Mouse (Mus musculus): ENCODE results near the gene Trub1. TPM values are rescaled to one million over a fixed set of nuclear protein-coding genes. Genes with fewer than 3 reads are reported as not detected.
A peak's percentile ranks its signal among the peaks of the same experiment; 100 is the strongest.

The Trub1 gene
- 10 to 100 TPM; 18.4 to 23.6 (median 19.3) TPM for total RNA-seq (2022)

DNA sequence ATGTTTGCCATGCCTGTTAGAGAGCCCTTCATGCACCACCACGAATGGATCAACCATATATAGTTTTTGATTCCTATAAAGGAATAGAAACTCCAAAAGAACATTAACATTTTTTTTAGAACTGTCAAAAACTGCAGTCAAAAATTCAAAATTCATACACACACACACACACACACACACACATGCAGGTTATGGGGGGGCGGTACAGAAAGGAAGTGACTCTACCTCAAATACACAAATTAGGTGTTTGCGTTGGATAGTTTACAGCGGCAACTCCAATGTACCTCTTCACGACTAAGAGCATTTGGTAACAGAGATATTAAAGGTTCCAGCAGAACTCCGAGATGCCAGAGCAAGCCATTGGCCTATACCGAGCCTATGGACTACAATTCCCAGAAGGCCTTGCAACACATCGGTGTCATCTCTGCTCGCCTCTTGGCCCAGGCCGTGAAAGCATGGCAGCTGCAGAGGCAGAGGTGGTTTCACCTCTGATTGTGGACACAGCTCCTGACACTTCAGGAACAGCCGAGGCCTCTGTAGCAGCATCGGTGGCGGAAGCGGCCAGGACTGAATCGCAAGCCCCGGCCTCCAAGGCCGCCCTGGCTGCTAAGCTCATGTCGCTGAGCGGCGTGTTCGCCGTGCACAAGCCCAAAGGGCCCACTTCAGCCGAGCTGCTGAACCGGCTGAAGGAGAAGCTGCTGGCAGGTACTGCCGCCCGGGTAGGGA is at the start of gene Trub1:
Trub1 (plus strand) TSS at position 421 of the 726 bp plus-strand sequence.
- DNase-seq (ENCODE audit: low spot score in 2 of 2): peak; percentile 69 to 81

DNA sequence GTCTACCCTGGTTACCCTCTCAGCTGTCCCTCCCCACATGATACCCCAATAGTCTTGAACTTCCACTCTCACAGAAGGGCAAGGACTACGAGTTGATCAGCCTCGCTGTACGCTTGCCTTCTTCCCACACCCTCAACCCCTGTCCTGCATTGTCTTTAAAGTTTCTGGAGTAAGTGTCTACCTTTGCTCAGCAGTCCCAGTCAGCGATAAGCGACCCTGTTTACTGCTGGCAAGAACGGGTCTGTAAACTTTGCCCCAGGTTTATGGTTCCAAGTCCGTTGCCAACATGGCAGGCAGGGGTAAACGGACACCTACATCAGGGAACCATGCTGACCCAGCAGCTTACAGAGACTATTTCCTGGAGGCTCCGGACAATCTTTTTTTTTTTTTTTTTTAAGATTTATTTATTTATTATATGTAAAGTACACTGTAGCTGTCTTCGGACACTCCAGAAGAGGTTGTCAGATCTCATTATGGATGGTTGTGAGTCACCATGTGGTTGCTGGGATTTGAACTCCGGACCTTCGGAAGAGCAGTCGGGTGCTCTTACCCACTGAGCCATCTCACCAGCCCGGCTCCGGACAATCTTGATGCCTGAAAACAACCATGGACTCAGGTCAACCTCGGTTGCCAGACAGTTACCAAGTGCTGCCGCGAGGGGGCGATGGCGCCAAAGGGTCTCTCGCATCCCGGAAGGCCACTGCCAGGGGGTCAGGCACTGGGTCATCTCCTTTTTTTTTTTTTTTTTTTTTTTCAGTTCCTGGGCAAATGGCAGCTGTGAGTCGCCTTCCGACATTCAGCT is 48.8 kb upstream of the Trub1 start:
- DNase-seq (ENCODE audit: low spot score in 2 of 2): peak in 1 of 2 experiments; percentile 64

DNA sequence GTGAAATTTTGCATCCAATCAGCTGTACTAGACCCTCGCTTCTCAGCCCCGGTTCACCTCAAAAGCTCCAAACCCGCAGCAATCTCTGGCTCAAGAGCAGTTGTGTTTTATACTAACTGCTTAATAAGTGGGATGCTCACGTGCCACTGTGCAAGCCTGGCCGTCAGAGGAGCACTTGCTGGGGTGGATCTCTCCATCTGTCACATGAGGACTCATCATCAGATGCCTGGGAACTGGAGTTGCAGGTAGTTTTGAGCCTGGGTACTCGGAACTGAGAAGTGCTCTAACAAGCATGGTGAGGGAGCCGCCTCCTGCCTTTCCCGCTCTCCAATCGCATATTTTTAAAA is 48.2 kb upstream of the Trub1 start:
- DNase-seq (ENCODE audit: low spot score in 2 of 2): peak in 1 of 2 experiments; percentile 13

DNA sequence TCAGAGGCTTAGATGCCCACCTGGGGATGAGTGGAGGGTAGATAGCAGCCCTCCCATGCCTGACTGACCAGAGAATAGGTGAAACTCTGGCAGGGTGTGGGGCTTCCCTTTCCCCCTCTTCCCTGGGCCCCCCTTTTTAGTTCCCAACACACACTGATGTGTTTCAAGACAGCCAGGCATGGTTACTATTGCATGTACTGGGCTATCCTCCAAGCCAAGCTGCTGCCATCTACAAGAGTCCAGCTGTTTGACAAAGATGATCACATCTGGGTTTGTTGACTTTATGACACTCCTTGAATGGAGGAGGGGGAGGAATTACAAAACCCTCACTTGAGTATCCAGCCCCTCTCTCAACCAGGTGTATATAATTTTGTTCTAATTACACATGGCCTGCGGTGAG is 44.8 kb upstream of the Trub1 start:
- DNase-seq (ENCODE audit: low spot score in 2 of 2): no peak

DNA sequence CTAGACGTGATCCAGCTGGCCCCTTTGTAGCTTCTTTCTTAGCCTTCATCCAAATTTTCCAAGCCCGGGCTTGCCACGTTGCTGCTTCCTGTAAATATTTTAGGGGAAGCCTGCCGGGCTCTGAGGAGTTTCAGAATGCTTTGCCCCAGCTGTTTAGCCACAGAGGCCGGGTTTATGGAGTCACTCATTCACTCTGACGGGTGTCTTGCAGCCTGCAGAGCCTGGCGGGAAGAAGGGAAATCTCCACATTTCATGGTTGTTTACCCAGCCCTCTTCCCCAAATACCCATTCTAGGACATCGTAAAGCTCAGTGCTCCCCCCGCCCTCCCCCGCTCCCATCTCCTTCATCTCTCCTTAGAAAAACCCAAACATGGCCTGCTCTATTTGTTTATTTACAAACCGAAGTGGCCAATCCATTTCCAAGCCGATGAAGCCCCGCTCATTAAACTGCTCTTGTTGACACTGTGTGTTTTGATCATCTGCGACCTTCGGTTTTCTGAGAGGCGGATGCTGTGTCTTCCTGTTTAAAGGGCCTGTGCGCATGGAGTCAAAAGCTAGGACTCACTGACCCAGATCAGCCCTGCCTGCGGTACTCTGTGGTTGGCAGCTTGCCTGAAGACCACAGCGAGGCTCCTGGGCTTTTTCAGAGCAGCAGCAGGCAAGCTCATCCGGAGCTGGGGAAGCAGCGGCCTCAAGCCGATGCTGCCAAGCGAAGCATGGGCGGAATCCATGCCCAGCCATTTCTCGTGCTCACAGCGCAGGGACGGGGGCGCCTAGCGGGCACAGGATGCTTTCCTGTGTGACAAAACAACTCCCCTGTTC is 41.1 kb upstream of the Trub1 start:
- no peak for DNase-seq (ENCODE audit: low spot score in 2 of 2)

DNA sequence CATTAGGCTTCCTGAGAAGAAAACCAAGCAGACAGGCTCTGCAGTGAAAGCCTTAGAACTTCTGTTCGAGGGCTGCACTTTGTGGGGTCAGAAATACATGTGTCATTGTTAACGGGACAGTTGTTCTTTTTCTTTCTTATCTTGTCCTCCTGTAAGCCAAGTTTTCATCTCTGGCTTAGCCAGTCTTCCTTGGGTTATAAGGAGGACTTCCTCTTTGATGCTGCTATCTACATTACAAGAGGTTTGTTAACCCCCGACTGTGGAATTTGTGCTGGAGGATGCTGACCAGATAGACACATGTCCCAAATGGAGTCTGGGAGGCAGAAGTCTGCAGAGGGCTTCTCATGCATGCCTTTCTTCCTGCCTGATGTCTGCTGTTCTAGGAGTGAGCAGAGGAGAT is 39.5 kb upstream of the Trub1 start:
- DNase-seq (ENCODE audit: low spot score in 2 of 2): no peak

DNA sequence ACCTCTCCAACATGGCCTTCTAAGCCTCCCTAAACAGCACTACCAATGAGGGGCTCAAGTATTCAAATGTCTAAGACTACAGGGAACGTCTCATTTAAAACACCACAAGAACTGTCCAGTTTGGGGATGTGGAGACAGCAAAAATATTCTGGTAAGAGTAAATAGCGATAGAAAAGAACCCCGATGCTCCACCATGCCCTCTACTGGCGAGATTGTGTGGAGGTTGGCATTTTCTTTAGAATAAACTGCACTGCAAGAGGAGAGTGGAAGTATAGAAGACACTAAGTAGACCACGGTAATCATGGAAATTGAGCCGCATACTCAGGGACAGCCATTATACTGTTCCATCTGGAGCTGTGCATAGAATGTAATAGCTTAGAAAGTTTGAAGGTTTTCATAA is 38.8 kb upstream of the Trub1 start:
- DNase-seq (ENCODE audit: low spot score in 2 of 2): no peak

DNA sequence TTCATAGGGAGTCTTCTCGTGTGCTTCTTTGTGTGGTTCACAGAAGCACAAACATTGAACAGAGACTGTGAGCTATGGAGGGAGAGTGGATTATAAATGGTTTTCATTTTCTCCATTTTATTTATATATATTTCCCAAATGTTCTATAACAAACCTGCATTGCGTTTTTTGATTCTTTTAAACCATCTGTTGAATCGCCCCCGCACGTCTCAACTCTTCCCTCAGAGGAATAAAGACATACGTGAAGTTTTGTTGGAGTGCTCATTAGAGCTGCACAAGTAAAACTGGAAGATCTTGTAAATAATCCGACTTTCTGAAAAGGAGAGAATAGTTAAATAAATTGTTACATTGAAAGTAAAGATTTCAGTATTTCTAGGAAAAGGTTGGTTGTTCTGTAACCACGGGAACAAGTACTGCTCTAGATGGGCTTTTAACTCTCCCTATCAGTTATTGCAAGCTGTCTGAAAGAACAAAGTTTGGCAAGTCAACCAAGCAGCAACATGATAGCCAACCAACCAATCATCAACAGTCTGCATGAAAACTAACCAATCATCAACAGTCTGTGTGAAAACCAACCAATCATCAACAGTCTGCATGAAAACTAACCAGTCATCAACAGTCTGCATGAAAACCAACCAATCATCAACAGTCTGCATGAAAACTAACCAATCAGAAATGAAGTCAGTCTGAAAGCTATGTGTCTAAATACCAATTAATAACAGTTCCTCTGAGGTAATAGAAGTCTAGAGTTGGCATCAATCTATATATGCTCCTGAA is 37.5 kb upstream of the Trub1 start:
- peak in 1 of 2 experiments; percentile 32 for DNase-seq (ENCODE audit: low spot score in 2 of 2)

DNA sequence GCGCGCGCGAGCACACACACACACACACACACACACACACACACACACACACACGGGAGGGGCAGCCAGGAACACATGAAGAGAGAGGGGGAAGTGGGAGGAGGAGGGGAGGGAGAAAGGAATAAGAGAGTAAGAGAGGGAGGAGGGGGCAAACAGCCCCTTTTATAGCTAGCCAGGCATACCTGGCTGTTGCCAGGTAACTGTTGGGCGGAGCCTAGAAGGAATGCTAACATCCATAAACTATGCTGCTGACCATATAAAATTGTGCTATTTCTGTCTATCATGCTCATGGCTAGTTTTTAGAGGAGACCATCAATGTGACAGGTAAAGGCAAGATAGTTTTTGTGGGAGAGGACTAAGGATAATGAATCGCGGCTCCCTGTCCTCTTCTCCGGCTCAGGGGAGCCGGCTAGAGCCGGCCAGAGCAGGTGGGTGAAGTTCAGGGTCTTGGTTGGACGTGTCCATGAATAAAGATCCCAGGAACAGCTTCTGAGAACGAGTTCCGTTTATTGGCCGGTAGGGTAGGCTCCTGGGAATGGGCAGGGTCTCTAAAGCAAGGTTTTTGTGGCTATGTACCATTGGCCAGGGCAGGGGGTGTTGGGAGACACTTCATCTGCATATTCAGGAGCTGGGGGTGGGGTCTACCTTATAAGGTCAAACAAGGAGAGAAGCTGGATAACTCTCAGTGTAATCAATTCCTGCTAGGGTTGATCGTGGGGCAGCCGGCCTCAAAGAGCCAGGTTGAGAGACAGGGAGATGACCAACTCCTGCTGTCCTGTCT is 34.7 kb upstream of the Trub1 start:
- no peak for DNase-seq (ENCODE audit: low spot score in 2 of 2)

DNA sequence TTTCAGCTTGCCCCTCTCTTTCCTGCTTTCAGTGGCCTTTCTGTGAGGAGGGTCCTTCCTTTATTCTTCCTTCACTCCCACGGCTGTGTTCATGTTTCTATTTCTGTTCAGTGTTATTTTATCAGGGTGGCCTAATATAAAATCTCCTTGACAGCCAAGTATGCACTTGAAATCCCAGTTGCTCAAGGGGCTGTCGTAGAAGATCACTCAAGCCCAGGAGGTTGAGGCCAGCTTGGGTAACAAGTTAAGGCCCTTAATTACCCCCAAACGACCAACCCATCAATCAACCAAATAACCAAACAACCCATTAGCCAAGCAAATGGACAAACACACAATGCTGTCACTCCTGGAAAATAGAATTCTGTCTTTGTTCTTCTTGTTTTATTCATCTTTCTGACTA is 29.3 kb upstream of the Trub1 start:
- no peak for DNase-seq (ENCODE audit: low spot score in 2 of 2)

DNA sequence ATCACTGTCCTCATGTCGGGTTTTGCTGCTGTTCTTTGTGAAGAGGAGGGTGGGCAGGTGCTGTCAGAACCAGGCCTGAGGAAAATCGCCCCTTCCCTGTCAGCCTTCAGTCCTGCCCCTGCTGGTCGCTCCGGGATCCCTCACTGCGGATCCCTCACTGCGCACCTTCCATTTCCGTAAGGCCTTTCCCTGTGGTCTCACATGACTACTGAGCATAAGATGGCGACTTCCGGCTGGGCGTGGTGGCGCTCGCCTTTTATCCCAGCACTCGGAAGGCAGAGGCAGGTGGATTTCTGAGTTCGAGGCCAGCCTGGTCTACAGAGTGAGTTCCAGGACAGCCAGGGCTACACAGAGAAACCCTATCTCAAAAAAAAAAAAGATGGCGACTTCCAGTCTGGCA is 27.4 kb upstream of the Trub1 start:
- no peak for DNase-seq (ENCODE audit: low spot score in 2 of 2)

DNA sequence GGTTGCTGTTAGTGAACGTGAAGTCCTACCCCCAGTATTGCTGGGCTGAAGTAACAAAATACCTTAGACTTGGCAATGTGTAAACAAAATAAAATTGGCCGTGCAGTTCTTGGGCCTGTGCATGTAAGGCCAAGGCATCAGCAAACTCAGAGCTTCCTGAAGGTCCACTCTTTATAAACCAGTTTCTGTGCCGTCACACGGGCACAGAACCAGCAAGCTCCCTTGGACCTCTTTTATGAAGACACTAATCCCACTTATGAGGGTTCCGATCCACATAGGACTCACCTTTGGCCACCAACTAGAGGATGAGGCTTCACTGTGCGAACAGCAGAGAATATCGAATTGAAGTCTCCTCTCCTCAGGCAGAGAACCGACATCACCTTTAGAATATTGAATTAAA is 25.9 kb upstream of the Trub1 start:
- DNase-seq (ENCODE audit: low spot score in 2 of 2): no peak

DNA sequence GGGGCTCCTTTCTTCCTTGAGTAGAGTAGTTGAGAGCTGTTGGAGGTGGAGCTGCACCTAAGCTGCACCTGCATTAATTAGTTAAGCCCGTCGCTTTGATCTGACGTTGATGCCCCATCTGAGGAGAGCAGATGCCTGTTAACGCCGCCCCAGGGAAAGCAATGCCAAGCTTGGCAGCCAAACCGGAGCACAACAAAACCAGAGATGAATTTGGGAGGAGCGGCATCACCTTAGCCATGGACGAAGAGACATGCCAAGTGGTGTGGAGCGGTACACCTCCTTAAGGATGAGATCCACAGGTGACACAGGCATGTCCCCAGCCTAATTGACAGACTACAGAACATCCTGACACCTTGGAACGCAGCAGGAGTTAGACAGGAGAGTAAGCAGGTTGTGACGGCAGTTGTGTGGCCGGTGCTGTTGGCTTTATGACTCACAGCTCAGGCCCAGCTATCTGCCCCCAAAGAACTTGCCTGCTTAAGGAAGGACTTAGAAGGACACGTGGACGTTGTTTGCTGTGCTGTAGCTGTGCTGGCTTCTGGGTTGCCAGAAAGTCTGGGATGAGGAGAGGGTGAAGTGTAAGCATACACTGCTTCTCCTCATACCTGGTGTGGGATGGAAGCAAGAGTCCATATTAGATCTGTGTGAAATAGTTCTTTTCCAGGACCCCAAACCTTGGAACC is 24.8 kb upstream of the Trub1 start:
- no peak for DNase-seq (ENCODE audit: low spot score in 2 of 2)

DNA sequence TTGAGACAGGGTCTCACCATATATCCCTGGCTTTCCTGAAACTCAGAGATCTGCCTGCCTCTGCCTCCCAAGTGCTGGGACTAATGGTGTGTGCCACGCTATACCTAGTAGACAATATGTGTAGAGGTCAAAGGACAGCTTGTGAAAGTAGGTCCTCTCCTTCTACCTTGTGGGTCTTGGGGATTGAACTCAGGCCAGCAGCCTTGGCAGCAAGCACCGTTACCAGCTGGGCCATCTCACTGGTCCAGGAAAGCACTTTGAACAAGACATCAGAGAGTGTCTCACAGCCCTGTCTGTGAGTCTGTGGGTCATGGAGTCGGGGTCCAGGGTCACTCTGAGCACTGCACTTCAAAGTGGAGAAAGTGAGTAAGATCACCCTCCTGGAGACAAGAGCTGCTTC is 24.1 kb upstream of the Trub1 start:
- no peak for DNase-seq (ENCODE audit: low spot score in 2 of 2)

DNA sequence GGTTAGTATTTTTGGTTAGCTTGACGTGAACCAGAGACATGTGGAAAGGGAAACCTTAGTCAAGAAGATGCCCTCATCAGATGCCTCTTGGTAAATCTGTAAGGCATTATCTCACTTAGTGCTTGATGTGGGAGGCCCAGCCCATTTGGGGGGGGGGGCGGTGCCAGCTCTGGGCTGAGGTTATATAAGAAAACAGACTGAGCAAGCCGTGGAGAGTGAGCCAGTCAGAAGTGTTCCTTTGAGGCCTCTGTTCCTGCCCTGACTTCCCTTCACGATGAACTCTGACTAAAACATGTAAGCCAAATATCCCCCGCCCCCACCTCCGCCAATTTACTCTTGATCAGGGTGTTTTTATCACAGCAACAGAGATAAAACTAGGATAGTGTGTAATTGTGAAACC is 22.8 kb upstream of the Trub1 start:
- no peak for DNase-seq (ENCODE audit: low spot score in 2 of 2)

DNA sequence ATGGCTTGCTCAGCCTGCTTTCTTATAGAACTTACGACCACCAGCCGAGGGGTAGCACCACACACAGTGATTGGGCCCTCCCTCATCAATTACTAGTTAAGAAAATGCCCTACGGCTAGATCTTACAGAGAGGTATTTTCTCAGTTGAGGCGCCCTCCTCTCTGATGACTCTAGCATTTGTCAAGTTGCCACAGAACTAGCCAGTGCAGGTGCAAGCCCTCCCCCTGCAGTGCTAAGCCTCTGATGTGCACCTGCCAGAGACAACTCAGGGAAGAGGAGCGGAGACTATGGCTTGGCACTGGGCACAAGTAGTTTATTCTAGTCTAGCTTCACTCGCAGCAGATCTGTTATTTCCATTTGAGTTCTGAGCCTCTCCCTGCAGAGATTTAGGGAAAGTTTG is 21.2 kb upstream of the Trub1 start:
- DNase-seq (ENCODE audit: low spot score in 2 of 2): no peak

DNA sequence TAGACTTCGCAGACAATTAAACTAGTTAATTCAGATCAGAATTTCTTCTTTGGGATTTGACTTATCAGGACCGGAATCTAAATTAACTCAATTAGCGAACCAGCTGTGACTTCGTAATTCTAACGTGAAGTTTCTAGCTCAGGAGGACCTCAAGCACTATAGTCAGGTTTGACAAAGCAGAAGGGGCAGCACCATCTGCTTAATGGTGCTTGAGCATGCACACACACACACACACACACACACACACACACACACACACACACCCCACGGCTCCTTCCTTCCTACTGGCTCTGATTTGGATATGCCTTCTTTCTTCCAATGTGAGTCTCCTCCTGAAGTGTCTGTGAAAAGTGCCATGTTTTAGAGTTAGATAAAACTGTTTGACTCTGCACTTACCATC is 18.7 kb upstream of the Trub1 start:
- DNase-seq (ENCODE audit: low spot score in 2 of 2): no peak

DNA sequence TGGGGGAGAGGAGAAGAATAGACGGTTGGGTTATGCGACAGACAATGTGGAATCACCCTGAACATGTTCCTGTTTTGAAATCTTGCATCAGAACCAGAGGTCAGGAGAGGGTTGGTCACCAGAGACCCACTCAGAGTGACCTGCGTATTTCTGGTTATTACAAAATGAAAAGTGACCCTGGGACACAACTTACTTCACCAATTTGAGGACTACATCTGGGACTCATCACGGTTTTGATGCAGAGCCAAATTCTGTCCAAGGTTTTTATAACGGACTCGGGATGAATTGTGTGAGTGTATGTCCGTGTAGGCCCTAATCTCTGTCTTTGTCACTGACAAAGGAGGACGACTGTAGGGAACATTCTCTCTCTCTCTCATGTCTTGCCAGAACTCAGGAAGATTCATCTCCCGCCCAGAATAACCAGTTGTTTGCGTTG is 16.1 kb upstream of the Trub1 start:
- DNase-seq (ENCODE audit: low spot score in 2 of 2): no peak

DNA sequence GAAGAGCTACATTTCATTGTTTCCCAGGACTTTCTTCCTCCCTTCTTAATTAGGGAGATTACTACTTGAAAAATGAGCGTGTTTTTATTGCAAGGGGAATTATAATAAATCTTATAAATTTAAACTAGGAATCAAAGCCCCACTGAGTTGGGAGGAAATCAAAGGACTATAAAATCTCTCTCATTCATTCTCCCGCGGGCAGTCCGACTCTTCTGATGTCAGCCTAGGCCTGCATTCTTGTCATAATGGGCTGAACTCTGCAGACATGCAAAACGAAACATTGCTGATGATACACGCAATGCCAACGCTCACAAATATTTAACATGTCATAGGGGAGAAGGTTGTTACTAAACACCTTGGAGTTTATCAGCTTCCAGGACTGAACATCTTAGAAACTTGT is 15.7 kb upstream of the Trub1 start:
- no peak for DNase-seq (ENCODE audit: low spot score in 2 of 2)

DNA sequence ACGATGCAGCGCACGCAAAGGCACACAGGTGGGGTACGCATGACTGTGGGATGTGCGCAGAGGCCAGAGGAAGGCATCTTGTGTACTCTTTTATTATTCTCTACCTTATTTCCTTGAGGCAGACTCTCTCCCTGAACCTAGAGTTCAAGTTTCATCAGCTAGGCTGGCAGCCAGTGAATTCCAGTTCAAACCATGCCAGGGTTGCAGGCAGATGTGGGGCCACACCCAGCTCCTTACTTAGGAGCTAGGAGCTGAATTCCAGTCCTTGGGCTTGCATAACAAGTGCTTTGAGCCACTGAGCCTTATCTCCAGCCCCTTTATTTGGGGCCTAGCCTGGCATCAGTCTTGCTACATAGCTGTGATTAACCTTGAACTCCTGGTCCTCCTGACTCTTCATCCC is 13.4 kb upstream of the Trub1 start:
- no peak for DNase-seq (ENCODE audit: low spot score in 2 of 2)

All from left cerebral cortex, adult 8-10 months (tissue).